Mouse (Mus musculus): ENCODE measurements around the gene Slc38a5. TPM values are rescaled to one million over a fixed set of nuclear protein-coding genes. Genes with fewer than 3 reads are reported as not detected.
A peak's percentile ranks its signal among the peaks of the same experiment; 100 is the strongest.

The Slc38a5 gene
- polyA plus RNA-seq (2012; rRNA removed) = 9.1 and 10.4 TPM in 2 replicates

DNA sequence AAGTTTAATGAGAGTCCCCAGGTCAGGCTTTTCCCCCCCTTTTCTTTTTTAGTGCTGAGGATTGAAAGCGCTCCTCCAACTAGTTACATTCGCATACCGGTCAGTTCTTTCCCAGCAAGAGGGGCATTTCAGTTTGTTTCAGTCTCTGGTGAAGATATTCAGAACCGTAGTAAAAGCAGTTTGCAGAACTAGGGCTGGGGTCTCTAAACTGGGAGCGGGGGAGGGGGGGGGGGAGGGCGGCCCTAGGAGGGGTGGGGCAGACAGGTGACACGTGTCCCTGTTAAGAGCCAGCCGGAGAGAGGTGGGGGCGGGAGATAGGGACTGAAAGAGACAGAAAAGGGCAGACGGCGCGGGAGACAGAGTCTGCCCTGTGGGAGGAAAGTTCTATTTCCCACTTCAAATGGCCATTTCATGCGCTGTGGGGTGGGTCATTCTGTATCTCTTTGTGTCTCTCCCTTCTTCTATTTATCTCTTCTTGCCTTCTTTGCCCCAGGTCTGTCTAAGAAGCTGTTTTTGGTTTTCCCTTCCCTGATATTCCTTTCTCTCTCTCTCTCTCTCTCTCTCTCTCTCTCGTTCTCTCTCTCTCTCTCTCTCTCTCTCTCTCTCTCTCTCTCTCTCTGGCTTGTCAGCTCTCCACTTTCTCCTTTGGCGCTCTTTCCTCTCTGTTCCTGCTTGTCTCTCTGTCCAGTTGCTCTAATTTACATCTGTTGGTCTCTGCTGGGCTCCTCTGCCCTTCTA is at the start of gene Slc38a5:
TSS of gene Slc38a5 (plus strand) at position 51 of the 738 bp plus-strand sequence.
- Histone ChIP-seq H3K27me3 (ENCODE audit: control insufficient read depth, insufficient read depth, low read length) (no peaks in the 10 kb centered on the region; the same call in 1 of the 2 replicates), H3K4me3 (replicated peaks; ENCODE audit: insufficient read depth, low read depth, low read length) (no peak within 1 kb of the TSS), H3K4me1 (ENCODE audit: control insufficient read depth, insufficient read depth, low read length) (no peaks in the 10 kb centered on the region), H3K27ac (ENCODE audit: insufficient read depth, low read length) (no peak within 1 kb of the TSS)
- 15% methylated on average over 13 of the region's 15 CpGs for WGBS
- TF ChIP-seq POLR2A (IDR thresholded peaks at IDR 0.05; ENCODE audit: borderline replicate concordance, insufficient read depth, low read length) (no peak), CTCF (IDR thresholded peaks at IDR 0.05; ENCODE audit: borderline replicate concordance, insufficient read depth, low read depth, low read length) (no peak)
- no peak for DNase-seq

DNA sequence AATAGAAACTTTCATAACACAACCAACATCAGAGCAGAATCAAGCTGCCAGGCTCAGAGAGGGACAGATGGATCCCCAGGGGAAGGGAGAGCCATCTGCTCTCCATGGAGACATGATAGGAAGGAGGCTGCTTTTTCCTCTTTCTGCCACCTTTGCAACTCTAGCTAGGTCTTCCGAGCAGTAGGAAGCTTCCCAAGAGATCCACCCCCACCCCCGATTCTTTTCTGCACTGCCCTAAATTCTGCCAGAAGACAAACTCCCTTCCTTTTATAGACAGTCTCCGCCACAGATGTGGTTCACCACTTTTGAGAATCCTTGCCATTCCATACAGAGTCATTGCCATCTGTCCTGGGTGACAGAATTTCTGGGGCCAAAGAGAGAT is 48.6 kb upstream of the Slc38a5 start:
- peak overlapping the region; percentile 98 for H3K27ac ChIP-seq (ENCODE audit: insufficient read depth, low read length)
- WGBS = 28% methylated on average over 3 of the region's 3 CpGs
- no peaks in the 10 kb centered on the region for H3K27me3 ChIP-seq (ENCODE audit: control insufficient read depth, insufficient read depth, low read length)
- DNase-seq = peak; percentile 64 to 78
- TF ChIP-seq POLR2A (IDR thresholded peaks at IDR 0.05; ENCODE audit: borderline replicate concordance, insufficient read depth, low read length) (no peak), CTCF (IDR thresholded peaks at IDR 0.05; ENCODE audit: borderline replicate concordance, insufficient read depth, low read depth, low read length) (no peak)
- peaks cover 16% of the 10 kb centered on the region for H3K4me1 ChIP-seq (ENCODE audit: control insufficient read depth, insufficient read depth, low read length)
- H3K4me3 ChIP-seq (replicated peaks; ENCODE audit: insufficient read depth, low read depth, low read length) = no peak overlapping the region

DNA sequence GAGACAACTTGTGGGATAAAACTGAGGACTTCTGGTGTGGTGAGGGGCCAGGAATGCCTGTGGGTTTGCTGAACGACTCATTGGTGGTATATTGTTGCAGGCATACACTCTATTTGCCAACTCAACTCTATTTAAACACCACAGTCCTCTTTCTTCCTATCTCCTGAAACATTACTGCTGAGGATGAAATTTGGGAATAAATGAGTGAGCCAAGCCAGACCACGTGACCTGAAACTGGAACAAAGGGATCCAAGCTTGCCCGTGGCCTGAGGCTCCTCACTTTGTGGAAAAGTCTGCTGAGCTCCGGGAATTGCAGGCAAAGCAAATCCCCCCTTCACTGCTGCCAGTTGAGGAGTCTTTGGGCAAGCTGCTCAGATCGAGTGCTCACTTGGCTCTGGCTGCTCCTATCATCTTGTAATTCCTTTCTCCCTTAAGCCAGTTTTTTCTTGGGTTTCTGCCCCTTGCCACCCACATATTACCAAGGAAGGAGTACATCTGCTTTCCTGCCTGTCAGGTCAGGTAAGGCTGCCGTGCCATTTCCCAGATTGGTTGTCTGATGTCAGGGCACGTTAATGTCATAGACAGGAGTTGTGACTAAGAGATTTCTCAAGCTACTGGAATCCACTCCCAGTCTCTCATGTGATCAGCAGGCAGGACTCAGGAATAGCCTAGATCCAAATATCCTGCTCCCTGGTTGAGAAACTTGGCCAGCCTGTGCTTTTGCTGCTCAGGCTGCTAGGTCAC is 48.1 kb upstream of the Slc38a5 start:
- TF ChIP-seq POLR2A (IDR thresholded peaks at IDR 0.05; ENCODE audit: borderline replicate concordance, insufficient read depth, low read length) (no peak), CTCF (IDR thresholded peaks at IDR 0.05; ENCODE audit: borderline replicate concordance, insufficient read depth, low read depth, low read length) (no peak)
- DNase-seq = peak; percentile 54 to 61
- Histone ChIP-seq H3K27me3 (ENCODE audit: control insufficient read depth, insufficient read depth, low read length) (no peaks in the 10 kb centered on the region), H3K4me1 (ENCODE audit: control insufficient read depth, insufficient read depth, low read length) (peaks cover 16% of the 10 kb centered on the region), H3K4me3 (replicated peaks; ENCODE audit: insufficient read depth, low read depth, low read length) (no peak overlapping the region), H3K27ac (ENCODE audit: insufficient read depth, low read length) (peak overlapping the region; percentile 98)
- 12% methylated on average over 7 of the region's 7 CpGs for WGBS

DNA sequence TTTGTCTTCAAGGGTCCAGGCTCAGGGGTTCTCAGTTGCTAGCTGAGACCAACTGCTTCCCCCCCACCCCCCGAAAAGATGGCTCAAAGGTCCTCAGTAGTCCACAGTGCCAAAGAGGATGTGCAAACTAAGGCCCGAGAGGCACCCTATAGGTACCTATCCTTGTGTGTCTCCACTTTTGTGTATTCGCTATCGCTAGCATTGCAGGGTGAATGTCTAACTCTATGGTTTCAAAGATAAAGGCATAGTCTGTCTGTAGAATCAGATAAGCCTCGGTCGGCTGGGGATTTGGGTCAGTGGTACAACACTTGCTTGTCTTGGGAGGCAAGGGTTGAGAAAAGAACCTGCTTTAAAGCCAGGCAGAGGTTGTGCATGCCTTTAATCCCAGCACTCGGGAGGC is 47.5 kb upstream of the Slc38a5 start:
- Histone ChIP-seq H3K27ac (ENCODE audit: insufficient read depth, low read length) (peak overlapping the region; percentile 98), H3K4me1 (ENCODE audit: control insufficient read depth, insufficient read depth, low read length) (peaks cover 16% of the 10 kb centered on the region), H3K27me3 (ENCODE audit: control insufficient read depth, insufficient read depth, low read length) (no peaks in the 10 kb centered on the region), H3K4me3 (replicated peaks; ENCODE audit: insufficient read depth, low read depth, low read length) (no peak overlapping the region)
- 80% methylated on average over 7 of the region's 7 CpGs for WGBS
- DNase-seq = no peak
- no peak for TF ChIP-seq POLR2A (IDR thresholded peaks at IDR 0.05; ENCODE audit: borderline replicate concordance, insufficient read depth, low read length)
- no peak for TF ChIP-seq CTCF (IDR thresholded peaks at IDR 0.05; ENCODE audit: borderline replicate concordance, insufficient read depth, low read depth, low read length)

DNA sequence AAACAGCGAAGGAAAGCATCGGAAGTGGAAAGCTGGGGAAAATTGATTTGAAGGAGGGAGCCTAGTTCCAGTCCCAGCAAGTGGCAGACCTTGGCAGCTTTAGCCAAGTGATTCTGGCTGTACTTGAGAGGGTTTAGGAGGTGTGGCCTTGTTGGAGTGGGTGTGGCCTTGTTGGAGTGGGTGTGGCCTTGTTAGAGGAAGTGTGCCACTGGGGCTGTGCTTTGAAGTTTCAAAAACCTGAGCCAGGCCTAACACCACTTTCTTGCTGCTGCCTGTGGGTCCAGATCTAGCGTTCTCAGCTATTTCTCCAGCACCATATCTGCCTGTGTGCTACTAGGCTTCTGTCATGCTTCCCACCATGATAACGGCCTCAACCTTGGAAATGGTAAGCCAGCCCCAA is 40.7 kb upstream of the Slc38a5 start:
- DNase-seq = no peak
- 0 out of 2 replicates have a peak, but pooled peaks cover 4% of the 10 kb centered on the region for H3K4me1 ChIP-seq (ENCODE audit: control insufficient read depth, insufficient read depth, low read length)
- TF ChIP-seq CTCF (IDR thresholded peaks at IDR 0.05; ENCODE audit: borderline replicate concordance, insufficient read depth, low read depth, low read length) (no peak), POLR2A (IDR thresholded peaks at IDR 0.05; ENCODE audit: borderline replicate concordance, insufficient read depth, low read length) (no peak)
- no peaks in the 10 kb centered on the region for H3K27me3 ChIP-seq (ENCODE audit: control insufficient read depth, insufficient read depth, low read length)
- H3K4me3 ChIP-seq (replicated peaks; ENCODE audit: insufficient read depth, low read depth, low read length) = no peak overlapping the region
- H3K27ac ChIP-seq (ENCODE audit: insufficient read depth, low read length) = no peak overlapping the region
- 93% methylated on average over 4 of the region's 4 CpGs for WGBS

DNA sequence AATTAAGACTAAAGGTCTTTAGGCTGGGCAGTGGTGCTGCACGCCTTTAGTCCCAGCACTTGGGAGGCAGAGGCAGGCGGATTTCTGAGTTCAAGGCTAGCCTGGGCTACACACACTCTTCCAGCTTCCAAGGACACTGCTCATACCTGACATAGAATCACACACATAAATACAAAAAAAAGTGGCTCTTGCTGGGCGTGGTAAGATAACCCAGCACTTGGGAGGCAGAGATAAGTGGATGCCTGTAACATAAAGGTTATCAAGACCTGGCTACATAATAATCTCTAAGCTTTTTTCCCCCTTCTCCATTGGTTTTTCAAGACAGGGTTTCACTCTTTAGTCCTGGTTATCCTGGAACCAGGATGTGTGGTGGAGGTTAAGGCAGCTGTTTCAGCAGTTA is 37.3 kb upstream of the Slc38a5 start:
- no peak overlapping the region for H3K4me3 ChIP-seq (replicated peaks; ENCODE audit: insufficient read depth, low read depth, low read length)
- TF ChIP-seq POLR2A (IDR thresholded peaks at IDR 0.05; ENCODE audit: borderline replicate concordance, insufficient read depth, low read length) = no peak
- 80% methylated on average over 3 of the region's 3 CpGs for WGBS
- no peak overlapping the region for H3K27ac ChIP-seq (ENCODE audit: insufficient read depth, low read length)
- no peaks in the 10 kb centered on the region for H3K27me3 ChIP-seq (ENCODE audit: control insufficient read depth, insufficient read depth, low read length)
- no peaks in the 10 kb centered on the region for H3K4me1 ChIP-seq (ENCODE audit: control insufficient read depth, insufficient read depth, low read length)
- no peak for DNase-seq

DNA sequence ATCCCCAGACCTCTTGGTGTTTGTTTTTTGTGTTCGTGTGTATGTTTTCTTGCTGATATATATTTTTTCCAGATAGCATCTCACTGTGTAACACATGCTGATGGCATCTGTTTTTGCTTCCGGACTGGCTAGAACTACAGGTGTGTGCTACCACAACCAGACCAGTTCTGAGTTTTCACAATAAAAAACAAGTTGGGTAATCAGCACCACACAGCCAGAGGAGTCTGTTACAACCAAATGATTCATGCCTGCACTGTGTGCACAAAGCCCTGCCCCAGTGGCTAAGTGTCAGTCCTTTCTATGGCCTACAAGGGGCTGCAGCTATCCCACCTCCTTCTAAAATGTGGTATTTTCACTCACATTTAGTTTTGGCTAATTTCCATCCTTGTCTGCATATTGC is 34.2 kb upstream of the Slc38a5 start:
- Histone ChIP-seq H3K4me1 (ENCODE audit: control insufficient read depth, insufficient read depth, low read length) (no peaks in the 10 kb centered on the region), H3K27ac (ENCODE audit: insufficient read depth, low read length) (no peak overlapping the region), H3K4me3 (replicated peaks; ENCODE audit: insufficient read depth, low read depth, low read length) (no peak overlapping the region), H3K27me3 (ENCODE audit: control insufficient read depth, insufficient read depth, low read length) (no peaks in the 10 kb centered on the region)
- DNase-seq = no peak
- TF ChIP-seq CTCF (IDR thresholded peaks at IDR 0.05; ENCODE audit: borderline replicate concordance, insufficient read depth, low read depth, low read length) (no peak), POLR2A (IDR thresholded peaks at IDR 0.05; ENCODE audit: borderline replicate concordance, insufficient read depth, low read length) (no peak)
- WGBS = 75% methylated on average over 2 of the region's 2 CpGs
